Comparison of ENCODE assay signal across 25 mouse cellular contexts in genomic region chr3:60917271-60917670, GRCm38 (mm10).
"Had no signal": no experiment of that assay in that cellular context is flagged by ENCODE, and none has a peak within 500 bp of the region (broad histone marks: within the 10 kb centered on the region; RNA-seq: fewer than 3 reads in every experiment).

No protein-coding gene starts in this region.

- H3K9me3 ChIP-seq: heart, embryonic 10.5 days; heart, embryonic 12.5 days; hindbrain, embryonic 13.5 days; hindbrain, embryonic 15.5 days; kidney, embryonic 15.5 days; limb, embryonic 12.5 days; limb, embryonic 15.5 days; liver, embryonic 12.5 days had no signal

- H3K4me1 ChIP-seq: heart, embryonic 10.5 days; heart, embryonic 12.5 days; hindbrain, embryonic 13.5 days; hindbrain, embryonic 15.5 days; kidney, embryonic 15.5 days; limb, embryonic 12.5 days; limb, embryonic 15.5 days; liver, embryonic 12.5 days had no signal

- H3K9ac ChIP-seq: heart, embryonic 12.5 days; hindbrain, embryonic 13.5 days; hindbrain, embryonic 15.5 days; kidney, embryonic 15.5 days; limb, embryonic 12.5 days; limb, embryonic 15.5 days; liver, embryonic 12.5 days; liver, embryonic 14.5 days had no signal

- DNase-seq: gastrocnemius, postnatal 14 days; gastrocnemius, postnatal 36 days; heart, adult 18-20 months; heart, postnatal 10 days; heart, postnatal 36 days; kidney, adult 11 months; kidney, adult 2 months; kidney, adult 9 months; kidney, postnatal 14 days; kidney, postnatal 36 days; layer of hippocampus, adult 9-11 months; layer of hippocampus, postnatal 36 days; left cerebral cortex, postnatal 4 days had no signal

- H3K36me3 ChIP-seq: heart, embryonic 10.5 days; heart, embryonic 12.5 days; hindbrain, embryonic 13.5 days; hindbrain, embryonic 15.5 days; kidney, embryonic 15.5 days; limb, embryonic 12.5 days; limb, embryonic 15.5 days; liver, embryonic 12.5 days had no signal

- H3K27ac ChIP-seq: heart, embryonic 10.5 days; hindbrain, embryonic 13.5 days; hindbrain, embryonic 15.5 days; hindbrain, postnatal 0 days; kidney, embryonic 15.5 days; kidney, postnatal 0 days; limb, embryonic 12.5 days; limb, embryonic 15.5 days; liver, embryonic 12.5 days; liver, embryonic 14.5 days had no signal

- H3K27me3 ChIP-seq: heart, embryonic 12.5 days; hindbrain, embryonic 13.5 days; hindbrain, embryonic 15.5 days; kidney, embryonic 15.5 days; limb, embryonic 12.5 days; limb, embryonic 15.5 days; liver, embryonic 12.5 days had no signal

- H3K4me2 ChIP-seq: heart, embryonic 12.5 days; hindbrain, embryonic 13.5 days; hindbrain, embryonic 15.5 days; kidney, embryonic 15.5 days; limb, embryonic 12.5 days; limb, embryonic 15.5 days; liver, embryonic 12.5 days had no signal

- ATAC-seq: hindbrain, postnatal 0 days; intestine, embryonic 16.5 days; liver, embryonic 12.5 days had no signal

- H3K4me3 ChIP-seq: heart, embryonic 10.5 days; heart, embryonic 12.5 days; hindbrain, embryonic 13.5 days; hindbrain, embryonic 15.5 days; kidney, embryonic 15.5 days; limb, embryonic 12.5 days; limb, embryonic 15.5 days; liver, embryonic 12.5 days had no signal
